Mouse (Mus musculus) spleen, adult 18-20 months (tissue): ENCODE results near the gene Abcg5.

Experiments
- DNase-seq, 2 experiments: peaks; one replicate each; pipeline ENCODE4 v3.0.0; 2022; ENCODE audit warnings: mixed read lengths in 2 of 2

Gene Abcg5

GRCm38 (mm10) chr17:84684284-84684683, 1.5 kb upstream of the Abcg5 start:
- no peak for DNase-seq

- DNase-seq: no peak
Observed at GRCm38 (mm10) chr17:84681670-84682069, 1.1 kb downstream of the Abcg5 start.

- no peak for DNase-seq
Observed at GRCm38 (mm10) chr17:84677595-84677994, 5.2 kb downstream of the Abcg5 start.

DNA sequence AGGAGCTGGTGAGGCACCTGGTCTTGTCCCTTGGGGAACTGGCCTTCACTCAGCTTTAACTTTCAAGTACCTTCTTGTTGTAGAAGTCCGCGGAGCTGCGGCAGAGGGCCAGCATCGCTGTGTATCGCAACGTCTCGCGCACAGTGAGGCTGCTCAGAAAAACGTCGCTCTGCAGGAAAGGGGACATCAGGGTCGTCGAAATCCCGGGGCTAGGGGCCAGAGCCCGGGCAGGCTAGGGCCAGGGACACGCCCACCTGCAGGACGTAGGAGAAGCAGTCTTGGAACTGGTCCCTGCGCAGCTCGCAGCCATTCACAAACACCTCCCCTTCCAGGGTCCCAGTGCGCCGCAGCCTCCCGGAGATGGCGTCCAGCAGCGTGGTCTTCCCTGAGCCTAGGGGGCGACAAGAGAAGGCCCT, 6.9 kb downstream of the Abcg5 start, which contains the start of gene Abcg8:
Gene Abcg8, plus strand, starts transcription at position 352 of the 416 bp plus-strand sequence.
- DNase-seq: no peak

- DNase-seq: no peak
Observed at GRCm38 (mm10) chr17:84675204-84675603, 7.6 kb downstream of the Abcg5 start.

DNA sequence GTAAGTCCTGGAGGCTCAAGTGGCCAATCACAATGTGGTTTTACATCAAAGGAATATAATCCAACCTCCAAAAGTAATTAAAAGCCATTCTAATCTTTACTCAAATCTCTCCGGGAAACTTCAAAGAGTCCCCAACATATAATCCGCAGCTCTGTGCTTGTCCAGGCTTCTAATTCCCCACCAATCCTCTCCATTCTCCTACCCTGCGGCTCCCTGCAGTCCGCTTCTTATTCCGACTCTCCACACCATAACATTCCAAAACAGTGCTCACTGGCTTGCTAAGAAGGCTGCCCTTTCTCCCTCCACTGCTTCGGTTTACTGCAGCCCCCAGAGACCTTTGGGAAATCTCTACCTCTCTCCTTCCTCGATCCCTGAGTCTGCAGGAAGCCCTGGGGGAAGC, 8.8 kb downstream of the Abcg5 start:
- DNase-seq: no peak

GRCm38 (mm10) chr17:84672376-84673369, 10.1 kb downstream of the Abcg5 start:
- no peak for DNase-seq

DNA sequence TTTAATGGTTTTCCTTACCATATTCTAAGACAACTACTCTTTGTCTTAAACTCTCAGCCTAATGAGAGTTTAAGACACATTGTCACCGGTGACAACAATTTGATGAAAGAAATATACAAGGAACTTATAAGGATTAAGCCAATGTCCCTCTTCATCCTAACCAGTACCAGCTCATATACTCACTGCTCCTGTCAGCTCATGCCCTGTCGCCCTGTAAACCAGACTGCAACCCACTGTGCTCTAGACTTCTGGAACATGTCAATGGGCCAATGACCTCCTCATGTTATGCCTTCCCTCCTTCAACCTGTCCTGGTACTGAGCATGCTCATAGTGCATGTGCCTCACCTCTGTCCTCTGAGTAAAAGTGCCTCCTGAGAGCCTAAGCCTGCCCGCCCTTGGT, 15.0 kb downstream of the Abcg5 start:
- no peak for DNase-seq

DNA sequence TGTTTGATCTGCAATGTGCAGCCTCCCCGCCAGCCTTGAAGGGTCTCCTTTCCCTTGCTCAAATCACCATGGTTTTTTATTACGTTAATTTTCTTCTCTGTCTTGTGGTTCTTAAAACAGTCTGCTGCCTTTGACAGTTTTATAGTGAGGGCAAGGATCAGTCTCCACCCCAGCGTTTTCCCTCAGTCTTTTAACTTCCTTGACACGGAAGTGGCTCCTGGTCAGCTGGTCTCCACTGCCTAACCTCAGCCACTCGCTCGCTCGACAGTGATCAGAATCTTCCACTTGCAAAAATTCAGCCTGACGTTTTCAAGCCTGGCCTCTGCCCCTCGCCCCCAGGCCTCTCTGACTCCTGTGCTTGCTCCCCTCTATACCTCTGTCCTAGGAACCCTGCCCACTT, 17.1 kb downstream of the Abcg5 start:
- DNase-seq: no peak

- no peak for DNase-seq
Observed at GRCm38 (mm10) chr17:84665053-84665452, 17.8 kb downstream of the Abcg5 start.

GRCm38 (mm10) chr17:84658951-84659350, 23.9 kb downstream of the Abcg5 start:
- no peak for DNase-seq

DNA sequence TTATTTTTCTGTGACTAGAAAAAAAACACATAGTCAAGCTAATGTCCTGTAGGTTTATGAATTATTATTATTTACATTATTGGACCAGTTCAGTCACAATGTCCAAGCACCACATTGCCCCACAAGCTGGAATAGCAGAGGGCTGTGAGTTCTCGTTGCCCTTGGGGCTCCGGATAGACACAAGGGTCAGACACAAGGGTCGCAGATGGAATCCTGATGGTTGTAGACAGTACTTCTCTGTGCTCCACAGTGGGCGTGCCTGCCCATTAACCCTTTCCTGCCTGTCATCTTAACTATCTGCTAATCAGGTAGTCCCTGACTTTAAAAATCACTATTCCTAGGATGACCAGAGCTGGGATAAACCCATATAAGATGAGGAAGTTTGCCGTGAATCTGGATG, 24.6 kb downstream of the Abcg5 start:
- DNase-seq: no peak

- no peak for DNase-seq
Observed at GRCm38 (mm10) chr17:84657782-84658181, 25.0 kb downstream of the Abcg5 start.

DNA sequence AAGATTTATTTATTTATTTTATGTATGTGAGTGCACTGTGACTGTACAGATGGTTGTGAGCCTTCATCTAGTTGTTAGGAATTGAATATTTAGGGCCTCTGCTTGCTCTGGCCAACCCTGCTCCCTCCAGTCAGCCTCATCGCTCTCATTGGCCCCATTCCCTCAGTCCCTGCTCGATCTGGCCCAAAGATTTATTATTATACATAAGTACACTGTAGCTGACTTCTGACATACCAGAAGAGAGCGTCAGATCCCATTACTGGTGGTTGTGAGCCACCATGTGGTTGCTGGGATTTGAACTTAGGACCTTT, 25.4 kb downstream of the Abcg5 start:
- DNase-seq: no peak

GRCm38 (mm10) chr17:84656653-84657421, 26.0 kb downstream of the Abcg5 start:
- no peak for DNase-seq

- no peak for DNase-seq
Observed at GRCm38 (mm10) chr17:84656205-84656604, 26.6 kb downstream of the Abcg5 start.

DNA sequence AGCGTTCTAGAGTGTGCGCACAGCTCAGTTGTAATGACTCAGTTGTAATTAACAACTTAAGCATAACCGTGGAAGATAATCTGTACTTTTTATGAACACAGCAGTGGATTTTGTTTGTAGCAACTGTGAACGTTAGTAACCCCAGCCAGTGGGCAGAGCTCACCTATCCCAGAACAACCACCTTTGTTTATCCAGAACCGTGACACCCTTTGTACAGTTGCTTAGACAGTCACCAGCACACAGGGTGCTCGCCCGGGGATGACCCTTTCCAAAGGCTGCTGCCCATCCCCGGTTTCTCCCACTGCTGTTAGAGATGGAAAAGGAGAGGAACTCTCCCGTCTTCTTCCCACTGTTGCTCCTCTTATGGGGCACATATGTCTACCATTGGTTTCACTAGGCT, 29.3 kb downstream of the Abcg5 start:
- DNase-seq: no peak

DNA sequence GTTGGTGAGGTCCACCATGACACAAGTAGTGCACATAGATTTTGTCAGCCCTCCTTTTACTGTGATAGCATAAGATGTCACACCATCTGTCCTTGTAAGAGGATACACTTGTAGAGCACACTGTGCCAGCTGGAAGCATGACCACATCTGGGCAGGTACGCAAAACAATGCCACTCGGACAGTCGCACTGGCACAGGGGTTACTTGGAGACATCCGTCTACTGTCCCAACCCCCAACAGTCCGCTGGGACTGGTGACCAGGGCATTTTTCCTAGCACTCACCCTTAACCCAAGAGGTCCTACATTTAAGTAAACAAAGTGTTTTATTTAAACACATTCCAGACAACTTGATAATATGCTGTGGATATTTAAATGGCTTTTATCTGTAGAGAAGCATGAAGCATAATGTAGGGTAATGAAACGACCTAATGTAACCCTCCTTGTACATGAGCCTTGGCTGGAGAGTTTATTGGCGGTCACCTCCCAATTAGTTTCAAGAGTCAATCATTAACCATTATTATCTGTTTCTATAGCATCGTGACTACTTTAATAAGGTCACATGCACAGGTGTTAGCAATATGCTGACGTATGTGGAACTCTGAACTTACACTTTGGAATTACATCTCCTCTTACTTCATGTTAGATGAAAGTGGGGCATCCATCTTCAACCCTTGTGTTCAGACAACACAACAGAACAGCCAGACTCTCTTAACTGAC, 32.4 kb downstream of the Abcg5 start:
- DNase-seq: no peak

DNA sequence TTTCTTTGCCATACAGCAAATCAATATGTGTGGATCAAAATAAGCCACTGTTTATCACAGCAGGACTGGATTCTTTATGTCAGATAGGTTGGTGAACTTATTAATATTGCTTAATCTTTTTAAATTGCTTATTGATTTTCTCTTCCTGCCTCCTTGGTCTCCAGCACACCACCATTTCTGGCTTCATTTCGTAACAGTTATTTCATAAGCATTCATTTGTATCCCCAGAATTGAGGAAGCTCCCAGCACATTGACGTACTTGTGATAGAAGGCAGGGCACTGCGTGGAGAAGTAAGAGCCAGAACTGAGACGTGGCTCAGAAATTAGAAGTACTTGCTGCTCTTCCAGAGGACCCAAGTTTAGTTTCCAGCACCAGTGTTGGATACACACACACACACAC, 35.2 kb downstream of the Abcg5 start:
- DNase-seq: no peak

DNA sequence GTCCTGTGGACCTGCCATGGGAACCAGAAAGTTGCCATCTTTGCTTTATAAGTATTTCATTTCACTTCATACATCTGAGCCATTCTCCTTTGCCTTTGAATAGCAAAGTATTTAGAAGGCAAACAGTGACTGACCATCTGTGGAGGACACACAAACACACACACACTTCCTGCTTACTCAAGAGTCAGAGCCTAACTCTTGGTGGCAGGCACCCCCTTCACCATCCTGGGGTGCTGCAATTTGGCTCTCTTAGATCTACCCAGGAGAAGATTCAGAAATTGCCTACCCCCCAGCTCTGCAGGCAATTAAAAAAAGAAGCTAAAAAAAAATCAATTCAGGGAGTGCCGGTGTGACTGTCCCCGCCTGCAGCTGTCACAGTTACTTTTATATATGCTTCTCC, 36.3 kb downstream of the Abcg5 start:
- no peak for DNase-seq

GRCm38 (mm10) chr17:84645894-84646293, 36.9 kb downstream of the Abcg5 start:
- DNase-seq: no peak

DNA sequence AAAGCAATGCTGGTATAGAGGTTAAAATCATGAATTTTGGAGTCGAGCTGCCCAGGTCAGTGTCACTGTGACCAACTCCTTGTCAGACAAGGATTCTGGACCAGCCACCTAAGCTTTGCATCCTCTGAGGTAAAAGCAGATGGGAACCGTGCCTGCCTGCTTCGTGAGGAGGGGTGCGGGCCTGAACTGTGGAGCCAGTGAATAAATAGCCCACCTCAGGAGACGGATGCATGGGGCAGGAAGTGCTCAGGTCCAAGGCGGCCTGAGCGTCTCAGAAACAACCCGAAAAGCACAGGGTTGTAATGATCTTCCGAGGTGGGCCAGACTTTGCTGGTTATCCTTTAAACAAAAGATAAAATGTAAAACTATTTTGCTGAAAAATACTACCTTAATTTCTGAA, 37.7 kb downstream of the Abcg5 start:
- DNase-seq: no peak
